Mouse (Mus musculus) megakaryocyte, embryonic 14.5 days (primary cell): ENCODE measurements around the gene Nup133.

Source experiments
- FLI1 ChIP-seq: IDR thresholded peaks from 2 replicates; pipeline ENCODE4 v1.6.1; 2012; ENCODE audit warnings: low read length, inconsistent platforms, mixed read lengths
- GATA1 ChIP-seq: IDR thresholded peaks from 3 replicates; pipeline ENCODE4 v1.6.1; 2012; ENCODE audit warnings: mixed read lengths, low read length, inconsistent platforms, borderline replicate concordance

GRCm38 (mm10) chr8:123851590-123851989, 97.5 kb downstream of the Nup133 start:
- no peak for TF ChIP-seq FLI1
- no peak for TF ChIP-seq GATA1
